Mouse (Mus musculus): Measurements from ENCODE around the gene Irf8.

Irf8 gene

GRCm38 (mm10) chr8:120735770-120736481 is at the start of gene Irf8:
Irf8 (plus strand) TSS chr8:120736358.
- DNase-seq (ENCODE audit: low read depth, low spot score), result peak; percentile 72

GRCm38 (mm10) chr8:120686576-120686975 is 49.6 kb upstream of the Irf8 start:
- no peak for DNase-seq (ENCODE audit: low read depth, low spot score)

- DNase-seq (ENCODE audit: low read depth, low spot score), result no peak
Measured at GRCm38 (mm10) chr8:120687786-120688185, 48.4 kb upstream of the Irf8 start.

GRCm38 (mm10) chr8:120688511-120688910 is 47.6 kb upstream of the Irf8 start:
- DNase-seq (ENCODE audit: low read depth, low spot score), result no peak

- no peak for DNase-seq (ENCODE audit: low read depth, low spot score)
Measured at GRCm38 (mm10) chr8:120692934-120693333, 43.2 kb upstream of the Irf8 start.

DNA sequence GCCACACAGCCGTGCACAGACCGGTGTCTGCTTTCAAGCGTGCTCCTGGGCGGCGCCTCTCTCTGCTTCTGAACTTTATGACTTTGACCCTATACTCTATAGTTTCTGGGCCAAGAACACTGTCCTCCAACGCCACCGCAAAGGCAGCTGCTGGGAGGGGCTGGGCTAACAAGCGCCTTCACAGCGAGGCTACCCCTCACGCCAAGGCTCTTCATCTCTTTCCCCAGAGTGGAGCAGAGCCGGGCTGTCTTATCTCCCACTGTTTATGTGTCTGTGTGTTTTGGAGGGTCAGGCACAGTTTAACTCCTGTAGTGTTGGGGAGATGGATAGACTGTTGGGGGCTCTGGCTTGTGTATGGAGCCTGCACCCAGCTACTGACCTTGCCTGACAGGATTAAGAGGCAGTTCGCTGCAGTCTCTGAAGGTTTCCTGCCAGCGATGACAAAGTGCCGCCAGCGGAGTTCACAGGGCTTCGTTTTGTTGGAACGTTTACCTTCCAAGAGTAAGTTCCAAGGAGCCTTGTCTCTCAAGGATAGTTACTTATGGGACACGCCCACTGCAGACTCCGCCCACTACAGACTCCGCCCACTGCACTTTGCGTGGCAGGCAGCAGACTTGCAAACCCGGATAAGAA is 42.2 kb upstream of the Irf8 start:
- peak; percentile 65 for DNase-seq (ENCODE audit: low read depth, low spot score)

- DNase-seq (ENCODE audit: low read depth, low spot score), result no peak
Measured at GRCm38 (mm10) chr8:120696401-120697153, 39.6 kb upstream of the Irf8 start.

DNA sequence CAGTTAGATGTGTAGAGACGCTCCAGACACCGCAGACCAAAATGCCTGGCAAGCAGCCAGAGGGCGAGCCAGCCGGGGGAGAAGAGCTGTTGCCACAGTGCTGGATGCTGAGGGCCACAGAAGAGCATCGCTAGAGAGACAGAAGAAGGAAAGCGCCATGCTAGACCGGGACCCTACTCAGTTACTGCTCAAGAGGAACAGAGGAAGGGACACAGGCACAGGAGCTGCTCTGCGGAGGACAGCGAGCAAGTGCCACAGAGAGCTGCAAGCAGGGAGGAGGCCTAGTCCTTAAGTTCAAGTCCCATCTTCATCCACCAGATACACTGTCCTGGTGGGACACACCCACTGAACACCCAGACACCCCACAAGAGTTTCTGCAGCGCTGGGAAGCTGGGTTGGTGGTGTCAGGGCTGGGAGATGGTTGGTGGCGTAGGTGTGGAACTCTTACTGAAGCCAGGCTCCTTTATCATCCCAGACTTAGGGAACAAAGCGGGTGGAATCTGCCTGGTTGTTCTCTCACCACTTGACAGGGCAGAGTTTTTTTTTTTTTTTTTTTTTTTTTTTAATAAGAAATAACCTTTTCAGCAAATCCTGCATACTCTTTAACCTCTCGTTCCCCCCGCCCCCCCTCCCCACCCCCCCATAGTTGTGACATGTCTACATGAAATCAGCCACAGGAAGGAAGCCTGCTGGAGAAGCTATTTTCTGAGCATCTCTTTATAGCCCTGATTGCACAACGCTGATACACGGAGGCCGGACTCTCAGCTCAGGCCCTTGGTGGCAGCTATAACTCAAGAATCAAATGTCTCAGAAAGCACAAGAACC is 38.8 kb upstream of the Irf8 start:
- DNase-seq (ENCODE audit: low read depth, low spot score), result no peak

DNA sequence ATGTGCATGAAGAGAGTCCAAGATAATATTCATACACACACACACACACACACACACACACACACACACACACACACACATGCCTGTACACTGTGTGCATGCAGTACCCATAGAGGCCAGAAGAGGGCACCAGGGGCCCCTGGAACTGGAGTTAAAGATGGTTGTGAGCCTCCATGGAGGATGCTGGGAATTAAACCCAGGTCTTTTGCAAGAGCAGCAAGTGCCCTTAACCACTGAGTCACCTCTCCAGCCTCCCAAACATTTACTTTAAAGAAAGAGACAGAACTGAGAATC is 38.2 kb upstream of the Irf8 start:
- DNase-seq (ENCODE audit: low read depth, low spot score), result no peak

- DNase-seq (ENCODE audit: low read depth, low spot score), result no peak
Measured at GRCm38 (mm10) chr8:120698426-120698825, 37.7 kb upstream of the Irf8 start.

DNA sequence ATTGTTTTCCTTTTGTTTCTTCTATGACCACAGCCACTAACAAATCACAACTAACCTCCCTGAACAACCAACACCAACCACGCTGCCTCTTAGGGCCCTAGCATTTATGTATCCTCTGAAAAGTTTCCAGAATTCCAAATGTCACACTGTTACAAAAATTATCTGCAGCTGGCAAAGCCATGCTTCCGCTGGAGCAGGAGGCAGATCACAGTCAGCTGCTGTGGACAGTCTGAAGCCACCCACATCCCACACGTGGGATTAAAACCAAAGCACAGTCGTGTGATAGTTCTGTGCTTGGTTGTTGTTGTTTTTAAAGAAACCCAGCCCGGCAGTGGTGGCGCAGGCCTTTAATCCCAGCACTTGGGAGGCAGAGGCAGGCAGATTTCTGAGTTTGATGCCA is 37.1 kb upstream of the Irf8 start:
- DNase-seq (ENCODE audit: low read depth, low spot score), result no peak

GRCm38 (mm10) chr8:120699565-120699964 is 36.6 kb upstream of the Irf8 start:
- no peak for DNase-seq (ENCODE audit: low read depth, low spot score)

DNA sequence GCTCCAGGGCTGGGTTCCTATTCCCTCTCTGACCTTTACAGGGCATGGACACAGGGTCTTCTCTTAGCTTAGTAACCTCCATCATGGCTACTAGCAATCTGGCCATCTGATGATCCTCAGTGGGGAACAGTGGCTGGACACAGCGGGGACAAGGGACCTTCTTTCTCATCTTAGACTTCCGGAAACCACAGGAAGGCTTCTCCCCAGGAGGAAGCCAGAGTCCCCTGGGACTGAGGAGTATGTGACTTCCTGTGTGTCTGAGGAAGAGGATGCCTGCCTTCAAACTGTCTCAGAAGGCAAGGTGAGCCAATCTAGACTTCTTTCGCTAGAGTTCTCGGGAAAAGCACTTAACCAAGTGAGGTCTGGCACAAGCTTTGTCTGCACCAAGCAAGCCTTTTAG is 36.1 kb upstream of the Irf8 start:
- DNase-seq (ENCODE audit: low read depth, low spot score), result no peak

GRCm38 (mm10) chr8:120701758-120702465 is 34.2 kb upstream of the Irf8 start:
- no peak for DNase-seq (ENCODE audit: low read depth, low spot score)

DNA sequence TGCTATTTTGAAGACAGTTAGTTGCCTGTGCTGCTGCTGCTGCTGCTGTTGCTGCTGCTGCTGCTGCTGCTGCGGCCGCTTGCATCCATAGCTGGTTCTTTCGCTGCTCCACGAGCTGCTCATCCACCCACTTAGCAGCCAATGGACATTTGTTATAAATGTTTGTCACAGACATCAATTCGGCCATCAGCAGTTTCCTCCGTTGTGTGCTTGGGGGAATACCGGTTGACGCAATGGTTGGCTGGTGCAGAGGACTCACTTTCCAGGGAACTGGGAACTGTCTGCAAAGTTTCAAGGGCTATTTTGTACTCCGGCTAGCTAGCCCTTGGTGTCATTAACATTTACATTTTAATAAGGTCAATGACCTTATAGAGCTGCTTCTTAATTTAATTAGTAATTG is 32.0 kb upstream of the Irf8 start:
- DNase-seq (ENCODE audit: low read depth, low spot score), result no peak

- DNase-seq (ENCODE audit: low read depth, low spot score), result no peak
Measured at GRCm38 (mm10) chr8:120705163-120705562, 31.0 kb upstream of the Irf8 start.

DNA sequence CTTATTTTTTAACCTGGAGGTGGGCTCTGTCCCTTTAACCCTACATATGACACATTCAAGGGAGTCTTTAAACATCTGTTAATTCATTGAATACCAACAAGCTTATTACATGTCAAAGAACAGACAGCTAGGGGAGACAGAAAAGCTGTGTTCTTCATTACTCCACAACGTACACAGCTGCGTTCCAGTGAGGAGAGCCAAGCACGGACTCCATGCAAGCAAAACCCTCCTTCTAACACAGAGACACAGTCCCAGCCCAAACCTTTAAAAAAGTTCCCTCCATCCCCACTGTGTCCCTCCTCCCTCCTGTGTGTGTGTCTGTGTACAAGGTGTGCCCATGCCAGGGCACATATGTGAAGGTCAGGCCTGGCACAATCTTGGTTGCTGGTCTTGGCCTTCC is 30.0 kb upstream of the Irf8 start:
- no peak for DNase-seq (ENCODE audit: low read depth, low spot score)

DNA sequence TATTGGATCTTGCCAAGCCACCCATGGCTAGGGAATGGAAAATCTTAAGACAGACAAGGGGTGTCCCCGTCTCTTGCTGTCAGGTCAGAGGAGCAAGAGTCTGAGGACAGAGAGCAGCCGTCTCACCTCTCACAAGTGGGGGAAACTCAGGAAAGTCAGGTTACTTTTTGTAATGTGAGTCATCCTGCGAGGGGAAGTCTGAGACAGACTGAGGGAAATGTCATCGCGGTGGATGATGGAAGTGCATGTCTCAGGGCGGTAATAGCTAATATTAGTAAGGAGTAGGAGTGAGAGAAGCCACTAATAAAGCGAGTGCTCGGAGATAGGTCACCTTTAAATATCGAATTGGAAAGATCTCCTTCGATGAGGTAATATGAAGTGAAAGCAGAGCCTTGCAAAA is 27.0 kb upstream of the Irf8 start:
- DNase-seq (ENCODE audit: low read depth, low spot score), result no peak

DNA sequence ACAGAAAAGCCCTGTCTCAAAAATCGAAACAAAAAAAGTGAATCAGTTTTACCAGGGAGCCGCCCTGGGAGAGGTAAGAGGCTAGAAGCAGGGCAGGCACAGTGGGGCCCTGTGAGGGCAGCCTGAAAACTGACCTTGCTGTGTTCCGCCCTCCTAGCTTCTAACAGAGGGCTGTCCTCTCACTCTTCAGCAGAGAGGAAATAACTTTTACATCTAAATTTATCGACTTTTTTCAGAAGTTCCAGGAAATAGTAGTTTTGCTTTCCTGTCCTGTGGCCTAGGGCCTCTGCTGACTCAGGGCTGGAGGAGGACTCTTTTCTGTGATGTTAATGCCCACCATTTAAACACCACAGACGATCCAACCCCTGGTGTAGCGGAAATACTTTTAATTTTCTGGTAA is 21.0 kb upstream of the Irf8 start:
- no peak for DNase-seq (ENCODE audit: low read depth, low spot score)

- DNase-seq (ENCODE audit: low read depth, low spot score), result no peak
Measured at GRCm38 (mm10) chr8:120715996-120716680, 20.0 kb upstream of the Irf8 start.

All from WW6 (cell line).